Mouse (Mus musculus) G1E (cell line): ENCODE results near the gene Stard3.

Source experiments
- CTCF ChIP-seq: IDR thresholded peaks from 2 replicates; pipeline ENCODE4 v1.5.1; 2012; ENCODE audit warnings: low read depth, low read length, inconsistent platforms, mixed read lengths
- GATA1 ChIP-seq: IDR thresholded peaks from 2 replicates; pipeline ENCODE4 v1.6.1; 2012; ENCODE audit warnings: borderline replicate concordance, low read length, inconsistent platforms, mixed read lengths
- TAL1 ChIP-seq: conservative IDR thresholded peaks from 2 replicates; pipeline ENCODE4 v1.6.1; 2012; ENCODE audit warnings: low read depth, low read length, inconsistent platforms, mixed read lengths

- TF ChIP-seq CTCF (no peak), TAL1 (no peak), GATA1 (no peak)
Observed at GRCm38 (mm10) chr11:98369337-98369736, 11.2 kb downstream of the Stard3 start.
